Mouse (Mus musculus): ENCODE results near the gene Ckb.

DNA sequence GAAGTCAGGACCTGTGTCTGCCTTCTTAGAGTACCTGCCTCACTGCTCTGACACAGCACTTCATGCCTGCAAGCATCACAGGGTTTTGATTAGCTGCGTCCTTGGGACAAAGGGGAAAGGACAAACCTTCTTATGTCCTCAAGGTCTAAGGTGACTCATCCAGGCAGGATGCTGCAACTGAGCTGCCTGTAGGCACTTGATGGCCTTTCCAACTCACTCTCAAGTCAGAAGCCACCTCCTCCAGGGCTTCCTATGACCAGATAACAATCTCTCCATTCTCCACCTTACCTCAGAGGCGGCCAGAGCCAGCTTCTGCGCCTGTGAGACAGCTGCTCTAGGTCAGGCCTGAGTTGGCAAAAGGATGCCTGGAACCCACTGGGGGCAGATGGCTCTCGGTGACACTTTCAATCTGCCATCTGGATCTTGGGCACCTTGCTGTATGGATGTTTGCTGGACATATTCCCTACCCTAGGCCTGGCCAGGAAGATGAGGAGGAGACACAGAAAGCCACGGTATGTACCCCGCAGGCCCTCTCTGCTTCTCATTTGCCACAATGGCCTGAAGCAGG, 26.3 kb upstream of the Ckb start:
- no peak for TF ChIP-seq GATA1 (IDR thresholded peaks at IDR 0.05; ENCODE audit: low read length)
- TF ChIP-seq TAL1 (IDR thresholded peaks at IDR 0.05; ENCODE audit: low read length) = no peak

Measured in erythroblast, embryonic 14.5 days (primary cell).